Mouse (Mus musculus): ENCODE measurements around the gene Gm42957.

GRCm38 (mm10) chr3:96629729-96630600 lies 5.3 kb upstream of the Gm42957 start, which contains the start of gene Rbm8a:
- TF ChIP-seq GATA1 (IDR thresholded peaks at IDR 0.05; ENCODE audit: low read length): no peak
- TF ChIP-seq TAL1 (IDR thresholded peaks at IDR 0.05; ENCODE audit: low read length): no peak

Measured in erythroblast, embryonic 14.5 days (primary cell).